Mouse (Mus musculus) heart, postnatal 4 days (tissue): ENCODE data around the gene Tff3. TPM values are rescaled to one million over a fixed set of nuclear protein-coding genes. Genes with fewer than 3 reads are reported as not detected.

ENCODE experiments used
- DNase-seq: peaks from one replicate; pipeline ENCODE4 v3.0.0; 2021
- total RNA-seq, 2 experiments: library from RNA; stranded (reverse); gene quantifications; 2 replicates each; pipeline ENCODE4 v1.2.3; 2021

Tff3 gene
- total RNA-seq, 2 experiments from 2014 or later: not detected

GRCm38 (mm10) chr17:31121975-31122374, 7.5 kb downstream of the Tff3 start:
- peak; percentile 62 for DNase-seq

- peak; percentile 86 for DNase-seq
Observed at GRCm38 (mm10) chr17:31119429-31119828, 10.0 kb downstream of the Tff3 start.

GRCm38 (mm10) chr17:31117946-31118345, 11.5 kb downstream of the Tff3 start:
- DNase-seq: no peak

DNA sequence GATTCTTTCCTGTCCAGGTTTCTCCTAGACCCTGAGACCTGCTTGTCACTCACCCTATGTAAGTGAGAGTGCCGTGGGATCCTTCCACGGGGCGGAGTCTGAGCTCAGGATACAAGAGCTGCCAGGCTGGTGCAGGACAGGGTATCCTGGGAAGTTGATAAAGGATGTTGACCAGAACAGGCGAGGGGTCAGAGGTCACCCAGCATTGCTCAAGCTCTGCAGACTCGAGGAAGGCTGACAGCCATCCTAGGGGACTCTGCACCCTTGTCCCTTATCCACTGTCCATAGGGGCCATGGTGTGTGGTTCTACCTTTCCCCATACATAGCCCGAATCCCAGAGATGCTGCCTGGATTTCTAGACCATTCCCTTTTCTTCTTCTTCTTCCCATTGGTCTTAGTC, 13.4 kb downstream of the Tff3 start:
- no peak for DNase-seq

DNA sequence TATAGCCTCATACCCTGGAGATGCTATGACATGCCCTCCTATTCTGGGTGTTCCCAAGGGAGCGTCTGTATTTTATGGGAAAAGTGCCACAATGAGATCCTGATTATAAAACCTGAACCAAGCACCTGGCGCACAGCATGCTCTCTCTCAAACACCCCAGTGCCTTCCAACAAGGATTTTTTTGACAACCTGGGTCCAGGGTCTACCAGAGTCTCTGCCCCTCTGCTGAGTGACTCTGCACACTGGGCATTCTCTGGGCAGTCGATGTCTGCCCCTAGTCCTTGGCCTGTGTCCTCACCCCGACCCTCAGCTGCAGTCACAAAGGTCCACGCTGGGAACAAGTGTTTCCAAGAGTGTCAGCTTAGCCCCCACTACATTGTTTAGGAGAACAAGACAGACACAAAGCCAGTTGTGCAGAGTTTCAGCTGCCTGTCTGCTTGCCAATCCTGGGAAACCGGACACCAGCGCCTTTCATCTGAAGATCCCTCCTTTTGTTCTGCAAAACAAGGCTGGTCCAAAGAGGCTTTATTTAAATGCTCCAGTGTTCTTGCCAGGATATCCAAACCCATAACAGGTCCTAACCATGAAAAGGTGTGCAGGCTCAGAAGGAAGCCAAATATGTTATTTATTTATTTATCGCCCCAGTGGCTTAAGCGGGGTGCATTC, 16.1 kb downstream of the Tff3 start:
- no peak for DNase-seq

DNA sequence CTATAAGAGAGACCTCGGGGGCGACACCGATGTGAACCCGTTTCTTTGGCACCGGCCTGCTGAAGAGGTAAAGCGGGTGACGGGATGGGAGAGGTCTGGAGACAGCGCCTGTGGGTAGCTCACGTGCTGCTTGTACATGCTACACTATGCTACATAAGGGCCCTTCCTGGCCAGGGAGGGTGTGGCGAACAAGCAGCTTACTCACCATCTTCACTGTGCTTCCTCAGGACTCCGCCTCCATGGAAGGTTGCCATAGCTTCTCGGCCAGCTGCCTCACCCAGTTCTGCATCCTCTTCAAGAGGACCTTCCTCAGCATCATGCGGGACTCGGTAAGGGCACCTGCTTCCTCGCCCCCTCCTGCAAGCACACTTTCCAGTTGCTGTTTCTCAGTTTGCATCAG, 21.1 kb downstream of the Tff3 start:
- DNase-seq: no peak

- no peak for DNase-seq
Observed at GRCm38 (mm10) chr17:31103823-31104222, 25.6 kb downstream of the Tff3 start.

- DNase-seq: no peak
Observed at GRCm38 (mm10) chr17:31103007-31103570, 26.4 kb downstream of the Tff3 start.

DNA sequence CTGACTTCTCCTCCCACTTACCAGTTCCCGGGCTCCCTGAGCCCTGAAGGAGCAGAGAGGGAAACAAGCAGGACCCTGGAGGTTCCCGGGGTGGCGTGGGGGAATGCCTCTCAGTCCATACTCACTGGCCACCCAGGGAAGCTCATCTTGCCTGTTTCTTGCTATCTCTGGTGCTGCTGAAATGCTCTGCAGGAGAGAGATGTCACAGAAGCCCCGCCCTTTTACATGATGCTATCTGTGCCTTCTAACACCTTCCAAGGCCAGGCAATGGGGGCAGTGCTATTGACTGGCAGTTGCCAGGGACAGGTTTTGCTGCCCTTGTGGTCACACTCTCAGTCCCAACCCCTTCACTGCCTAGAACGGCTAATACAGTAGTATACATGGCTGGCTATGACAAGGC, 30.7 kb downstream of the Tff3 start:
- no peak for DNase-seq

DNA sequence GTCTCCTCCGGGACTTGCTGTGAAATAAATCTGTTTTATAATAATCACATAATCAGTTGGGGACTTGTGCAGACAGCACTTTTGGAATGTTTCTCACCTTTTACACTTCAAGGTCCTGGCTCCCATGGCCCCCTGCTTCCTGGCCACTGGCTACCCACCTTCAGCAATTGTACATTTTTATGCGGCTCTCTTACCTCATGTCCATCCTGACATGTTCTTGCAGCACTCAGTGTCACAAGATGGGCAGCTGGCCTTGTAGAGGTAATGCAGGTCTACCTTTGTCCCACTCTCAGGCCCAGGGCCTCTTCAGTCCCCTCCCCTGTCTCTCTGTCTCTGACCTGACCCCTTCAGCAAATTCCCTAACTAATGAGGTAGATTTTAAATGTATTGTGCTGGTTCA, 32.6 kb downstream of the Tff3 start:
- no peak for DNase-seq

DNA sequence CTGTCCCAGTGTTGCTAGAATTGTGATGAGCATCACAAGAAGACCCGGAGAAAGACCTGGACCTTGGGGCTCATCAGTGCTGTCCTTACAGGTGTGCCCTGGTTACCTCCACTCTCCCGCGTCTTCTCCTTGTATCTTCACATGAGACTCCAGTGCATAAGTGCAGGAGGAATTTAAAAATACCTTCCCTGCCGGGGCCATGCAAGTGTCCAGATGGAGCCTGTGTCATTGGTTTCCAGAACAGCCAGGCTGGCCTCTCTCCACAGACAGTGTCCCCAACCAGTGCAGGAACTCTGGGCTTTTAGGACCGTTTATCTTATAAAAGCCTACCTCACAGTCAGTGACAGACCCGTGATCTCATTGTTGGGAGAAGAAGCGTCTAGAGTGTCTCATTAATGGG, 33.9 kb downstream of the Tff3 start:
- no peak for DNase-seq

DNA sequence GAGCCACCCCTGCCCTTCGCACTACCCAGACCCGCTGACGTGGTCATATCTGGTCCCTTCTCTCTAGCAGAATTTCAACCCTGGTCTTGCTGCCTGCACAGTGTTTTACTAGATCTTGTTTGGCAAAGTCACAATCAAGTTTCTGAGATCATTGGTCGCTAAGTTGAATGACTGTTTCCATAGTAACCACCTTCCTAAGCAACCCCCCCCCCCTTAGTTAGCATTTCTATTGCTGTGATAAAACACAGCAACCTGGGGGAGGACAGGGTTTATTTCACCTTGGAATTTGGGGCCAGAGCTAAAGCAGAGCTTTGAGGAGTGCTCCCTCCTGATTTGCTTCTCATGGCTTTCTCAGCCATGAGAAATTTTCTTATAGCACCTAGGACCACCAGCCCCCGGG, 34.7 kb downstream of the Tff3 start:
- no peak for DNase-seq

DNA sequence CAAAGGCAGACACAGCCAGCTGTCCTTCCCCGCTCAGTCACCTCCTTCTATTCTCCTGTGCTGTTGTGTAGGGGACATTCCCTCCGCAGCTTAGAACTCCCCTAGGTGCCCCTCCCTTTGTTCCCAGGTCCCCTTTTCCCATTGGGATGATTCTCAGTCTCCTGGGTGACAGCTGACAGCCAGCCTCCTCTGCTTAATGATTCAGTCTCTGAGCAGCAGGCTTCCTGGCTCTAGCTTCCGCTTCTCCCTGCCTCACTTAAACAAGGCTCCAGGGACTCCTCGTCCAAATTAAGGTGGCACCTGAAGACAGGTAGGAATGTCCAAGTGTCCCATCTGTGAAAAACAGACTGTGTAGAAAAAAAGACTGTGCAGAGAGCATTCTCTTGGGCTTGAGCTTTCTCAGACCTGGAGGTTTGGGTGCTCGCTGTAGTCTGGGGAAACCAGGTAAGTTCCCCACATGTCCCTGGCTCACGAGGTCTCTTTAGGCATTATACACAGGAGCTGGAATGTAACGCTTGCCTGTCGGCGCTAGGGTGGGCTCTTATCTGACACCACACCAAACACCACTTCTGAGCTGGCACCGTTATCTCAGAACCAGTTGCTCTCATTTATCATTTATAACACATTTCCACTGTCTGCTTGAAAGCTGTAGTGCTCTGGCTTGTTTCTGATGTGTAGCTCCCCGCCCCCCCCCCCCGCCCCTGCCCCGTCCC, 38.3 kb downstream of the Tff3 start:
- no peak for DNase-seq

- DNase-seq: no peak
Observed at GRCm38 (mm10) chr17:31089848-31090247, 39.6 kb downstream of the Tff3 start.

GRCm38 (mm10) chr17:31088711-31089110, 40.7 kb downstream of the Tff3 start:
- DNase-seq: peak; percentile 35

- DNase-seq: peak; percentile 20
Observed at GRCm38 (mm10) chr17:31086196-31086595, 43.2 kb downstream of the Tff3 start.

DNA sequence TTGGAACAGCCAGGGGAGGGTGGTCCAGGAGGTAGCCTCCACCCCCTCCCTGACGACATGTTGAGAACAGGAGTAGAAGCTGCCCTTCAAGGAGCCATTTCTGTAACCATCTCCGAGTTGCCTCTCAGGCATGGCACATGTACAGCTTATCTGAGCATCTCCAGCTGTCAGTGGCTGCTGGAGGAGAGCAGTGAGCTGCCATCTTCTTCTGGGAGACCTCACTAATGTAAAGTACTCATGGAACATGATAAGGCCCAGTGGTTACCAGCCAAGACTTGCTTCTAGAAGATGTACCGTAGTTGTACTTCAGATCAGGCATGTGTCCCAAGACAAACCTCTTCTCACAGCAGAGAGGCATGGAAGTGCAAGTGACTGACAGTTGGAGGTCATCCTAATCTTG, 43.9 kb downstream of the Tff3 start:
- no peak for DNase-seq

GRCm38 (mm10) chr17:31082296-31083078, 47.0 kb downstream of the Tff3 start:
- DNase-seq: no peak

DNA sequence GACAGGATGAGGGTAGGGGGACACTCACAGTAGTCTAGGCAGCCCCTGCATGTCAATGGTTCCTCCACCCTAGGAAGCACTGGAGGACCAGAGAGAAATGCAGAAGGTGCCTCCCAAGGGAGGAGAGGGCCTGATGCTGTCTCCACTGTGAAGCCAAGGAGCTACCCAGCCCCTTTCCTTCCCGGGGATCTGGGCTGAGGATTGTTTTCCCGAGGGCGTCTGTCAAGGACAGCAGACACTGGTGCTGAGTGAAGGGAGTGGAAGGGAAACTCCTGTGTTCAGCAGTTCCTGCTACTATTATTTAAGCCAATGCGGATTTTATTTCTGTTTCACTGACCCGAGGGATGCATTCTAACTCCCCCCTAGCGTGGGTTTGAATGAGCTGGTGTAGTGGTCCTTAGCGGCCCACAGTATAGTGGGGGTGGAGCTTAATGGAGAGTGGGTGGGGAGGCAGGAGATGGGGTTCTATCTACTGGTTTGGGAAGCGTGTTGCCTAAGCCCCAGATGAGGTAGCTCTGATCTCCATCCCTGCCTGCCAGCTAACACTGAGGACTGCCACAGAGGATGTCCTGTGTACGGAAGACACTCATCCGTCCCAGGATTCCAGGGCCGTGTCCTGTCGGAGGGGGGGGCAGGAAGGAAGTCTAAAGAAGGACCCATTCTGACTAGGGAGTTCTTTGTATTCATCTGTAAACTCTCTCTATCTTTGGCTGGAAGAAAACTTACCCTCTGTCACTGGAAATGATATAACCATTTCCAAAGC, 50.2 kb downstream of the Tff3 start:
- peak; percentile 42 for DNase-seq

GRCm38 (mm10) chr17:31078581-31078980, 50.9 kb downstream of the Tff3 start:
- no peak for DNase-seq

DNA sequence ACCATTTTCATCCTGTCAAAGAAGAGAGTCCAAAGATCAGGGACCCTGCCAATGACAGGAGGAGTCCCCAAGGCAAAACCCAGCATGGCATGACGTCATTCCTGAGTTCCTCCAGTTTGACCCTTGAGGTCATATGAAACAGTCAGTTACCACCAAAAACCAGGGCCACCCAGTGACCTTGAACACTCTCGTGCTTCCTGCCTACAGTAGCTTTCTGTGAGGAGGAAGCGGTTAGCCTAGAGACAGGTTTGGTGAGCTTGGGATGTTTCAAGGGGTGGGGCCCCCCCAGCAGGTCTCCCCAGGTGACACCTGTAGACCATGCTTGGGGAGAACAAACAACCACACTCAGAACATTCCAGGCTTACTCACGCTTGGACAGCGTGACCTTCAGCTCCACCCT, 51.9 kb downstream of the Tff3 start:
- DNase-seq: no peak

DNA sequence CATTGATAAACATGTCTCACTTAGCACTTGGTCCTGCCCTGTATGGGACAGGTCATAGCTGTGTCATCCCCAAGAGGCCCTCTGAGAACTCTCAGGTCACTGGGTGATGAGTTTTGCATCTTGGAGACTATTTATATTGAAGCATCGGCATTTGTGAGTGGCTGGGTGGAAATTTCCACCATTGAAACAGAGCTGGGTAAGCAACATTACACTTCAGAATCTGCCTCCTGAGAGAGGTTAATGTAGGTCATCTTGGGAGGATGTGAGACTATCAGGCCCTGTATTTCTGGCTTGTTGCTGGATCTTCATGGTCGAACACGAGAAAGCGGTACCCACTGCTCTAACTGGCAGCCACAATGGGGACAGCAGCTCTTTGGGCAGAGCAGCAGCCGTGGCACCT, 54.0 kb downstream of the Tff3 start:
- DNase-seq: no peak
